Mouse (Mus musculus): ENCODE measurements around the gene Mfsd7a. TPM values are rescaled to one million over a fixed set of nuclear protein-coding genes. Genes with fewer than 3 reads are reported as not detected.

The Mfsd7a gene
- polyA plus RNA-seq, 1 experiment, result 1.1 TPM

DNA sequence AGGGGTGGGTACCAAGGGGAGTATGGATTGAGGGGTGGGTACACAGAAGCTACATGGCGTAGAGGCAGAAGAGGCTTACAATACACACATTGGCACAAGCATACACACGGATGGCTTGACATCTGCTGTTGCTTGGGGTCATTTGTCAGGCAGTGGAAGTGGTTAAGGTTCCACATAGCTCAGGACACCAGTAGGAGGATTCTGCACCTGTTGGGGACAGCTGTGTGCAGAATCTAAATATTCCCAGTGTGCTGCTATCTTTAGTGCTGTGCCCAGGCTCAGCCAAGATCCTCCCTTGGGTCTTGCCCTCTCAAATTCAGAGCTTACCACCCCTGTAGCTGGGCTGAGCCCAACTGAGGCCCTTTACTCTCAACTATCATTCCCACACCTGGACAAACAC is 12.6 kb downstream of the Mfsd7a start:
- H3K27ac ChIP-seq (ENCODE audit: insufficient read depth, low read length), result no peak overlapping the region
- peaks cover 2% of the 10 kb centered on the region; the same call in 1 of the 2 replicates for H3K4me1 ChIP-seq (ENCODE audit: control insufficient read depth, insufficient read depth, low read length)
- H3K4me3 ChIP-seq (ENCODE audit: insufficient read depth, low read length), result no peak overlapping the region
- TF ChIP-seq CTCF (IDR thresholded peaks at IDR 0.05; ENCODE audit: extremely low read depth, insufficient read depth, low read length), result no peak
- no peak for TF ChIP-seq POLR2A (IDR thresholded peaks at IDR 0.05; ENCODE audit: extremely low read depth, insufficient read depth, low read length)

DNA sequence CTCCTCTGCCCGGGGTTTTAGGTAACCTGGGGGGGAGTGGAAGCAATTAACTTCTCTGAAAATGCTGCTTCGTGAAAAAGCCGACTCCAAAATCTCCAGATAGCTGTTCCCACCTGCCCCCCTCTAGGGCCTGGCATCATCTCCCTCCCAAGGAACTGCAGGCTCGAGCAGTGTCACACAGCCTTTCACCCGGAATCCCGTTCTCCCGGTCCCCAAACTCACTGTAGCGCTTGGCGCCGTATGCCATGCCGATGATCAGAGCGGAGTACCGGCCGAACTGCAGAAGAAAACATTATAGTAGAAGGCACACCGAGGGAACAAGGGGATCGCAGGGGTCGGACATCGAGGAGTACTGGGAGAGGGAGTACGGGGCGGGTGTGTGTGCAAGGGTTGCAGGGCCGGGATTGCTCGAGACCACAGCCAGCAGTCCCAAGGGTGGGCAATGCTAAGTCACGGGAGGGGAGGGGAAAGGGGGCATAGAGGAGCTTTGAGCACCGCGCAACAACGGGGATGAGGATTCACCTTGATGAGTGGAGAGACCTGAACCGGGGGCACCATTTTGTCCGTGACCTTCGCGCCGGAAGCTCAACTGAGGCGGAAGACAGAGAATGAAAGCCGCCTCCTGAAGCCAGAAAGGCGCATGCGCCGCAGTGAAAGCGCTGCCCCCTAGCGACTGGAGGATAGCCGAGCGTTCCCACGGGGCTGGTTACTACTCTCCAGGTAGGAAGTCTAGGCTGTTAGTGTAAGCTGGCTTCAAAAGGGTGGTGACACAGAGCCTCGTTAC is 14.7 kb downstream of the Mfsd7a start, which contains the start of gene Atp5k:
TSS of gene Atp5k (minus strand) at position 645 of the 784 bp plus-strand sequence.
- TF ChIP-seq POLR2A (IDR thresholded peaks at IDR 0.05; ENCODE audit: extremely low read depth, insufficient read depth, low read length) (peak; percentile 85), CTCF (IDR thresholded peaks at IDR 0.05; ENCODE audit: extremely low read depth, insufficient read depth, low read length) (peak; percentile 74)
- H3K4me1 ChIP-seq (ENCODE audit: control insufficient read depth, insufficient read depth, low read length), result peaks cover 2% of the 10 kb centered on the region; the same call in 1 of the 2 replicates
- H3K4me3 ChIP-seq (ENCODE audit: insufficient read depth, low read length), result peak within 1 kb of the TSS; percentile 94
- H3K27ac ChIP-seq (ENCODE audit: insufficient read depth, low read length), result peak within 1 kb of the TSS; percentile 7; the same call in 1 of the 2 replicates

GRCm38 (mm10) chr5:108431196-108431595 is 17.5 kb downstream of the Mfsd7a start:
- no peak for TF ChIP-seq CTCF (IDR thresholded peaks at IDR 0.05; ENCODE audit: extremely low read depth, insufficient read depth, low read length)
- TF ChIP-seq POLR2A (IDR thresholded peaks at IDR 0.05; ENCODE audit: extremely low read depth, insufficient read depth, low read length), result 0 out of 2 replicates have a peak, but pooled peaks have one; percentile 32
- Histone ChIP-seq H3K4me1 (ENCODE audit: control insufficient read depth, insufficient read depth, low read length) (peaks cover 2% of the 10 kb centered on the region; the same call in 1 of the 2 replicates), H3K27ac (ENCODE audit: insufficient read depth, low read length) (no peak overlapping the region), H3K4me3 (ENCODE audit: insufficient read depth, low read length) (no peak overlapping the region)

DNA sequence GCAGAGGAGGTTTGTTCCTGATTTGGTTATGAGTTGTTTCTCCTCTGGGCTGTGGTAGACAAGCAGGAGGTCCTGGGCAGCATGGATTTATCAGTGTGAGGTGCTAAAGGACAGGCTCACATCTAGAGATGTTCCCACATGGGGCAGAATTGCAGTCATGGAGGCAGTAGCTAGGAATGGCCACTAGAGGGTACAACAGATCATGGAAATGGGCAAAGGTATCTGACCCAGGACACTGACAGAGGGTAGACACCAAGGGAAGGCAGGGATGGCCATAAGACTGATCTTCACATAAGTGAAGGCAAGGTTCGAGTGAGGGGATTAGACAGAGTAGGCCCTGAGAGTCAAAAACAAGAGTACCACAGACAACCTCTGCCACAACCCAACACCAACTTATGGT is 21.5 kb downstream of the Mfsd7a start:
- Histone ChIP-seq H3K4me3 (ENCODE audit: insufficient read depth, low read length) (no peak overlapping the region), H3K27ac (ENCODE audit: insufficient read depth, low read length) (no peak overlapping the region), H3K4me1 (ENCODE audit: control insufficient read depth, insufficient read depth, low read length) (no peaks in the 10 kb centered on the region)
- peak; percentile 92 for TF ChIP-seq CTCF (IDR thresholded peaks at IDR 0.05; ENCODE audit: extremely low read depth, insufficient read depth, low read length)
- no peak for TF ChIP-seq POLR2A (IDR thresholded peaks at IDR 0.05; ENCODE audit: extremely low read depth, insufficient read depth, low read length)

GRCm38 (mm10) chr5:108423427-108423826 is 25.3 kb downstream of the Mfsd7a start:
- no peak overlapping the region for H3K4me3 ChIP-seq (ENCODE audit: insufficient read depth, low read length)
- TF ChIP-seq CTCF (IDR thresholded peaks at IDR 0.05; ENCODE audit: extremely low read depth, insufficient read depth, low read length), result no peak
- no peak for TF ChIP-seq POLR2A (IDR thresholded peaks at IDR 0.05; ENCODE audit: extremely low read depth, insufficient read depth, low read length)
- H3K4me1 ChIP-seq (ENCODE audit: control insufficient read depth, insufficient read depth, low read length), result no peaks in the 10 kb centered on the region
- H3K27ac ChIP-seq (ENCODE audit: insufficient read depth, low read length), result no peak overlapping the region

- Histone ChIP-seq H3K27ac (ENCODE audit: insufficient read depth, low read length) (no peak overlapping the region), H3K4me1 (ENCODE audit: control insufficient read depth, insufficient read depth, low read length) (no peaks in the 10 kb centered on the region), H3K4me3 (ENCODE audit: insufficient read depth, low read length) (no peak overlapping the region)
- TF ChIP-seq POLR2A (IDR thresholded peaks at IDR 0.05; ENCODE audit: extremely low read depth, insufficient read depth, low read length), result no peak
Observed at GRCm38 (mm10) chr5:108422741-108423140, 25.9 kb downstream of the Mfsd7a start.

- no peak for TF ChIP-seq CTCF (IDR thresholded peaks at IDR 0.05; ENCODE audit: extremely low read depth, insufficient read depth, low read length)
Observed at GRCm38 (mm10) chr5:108414711-108415110, 34.0 kb downstream of the Mfsd7a start.

DNA sequence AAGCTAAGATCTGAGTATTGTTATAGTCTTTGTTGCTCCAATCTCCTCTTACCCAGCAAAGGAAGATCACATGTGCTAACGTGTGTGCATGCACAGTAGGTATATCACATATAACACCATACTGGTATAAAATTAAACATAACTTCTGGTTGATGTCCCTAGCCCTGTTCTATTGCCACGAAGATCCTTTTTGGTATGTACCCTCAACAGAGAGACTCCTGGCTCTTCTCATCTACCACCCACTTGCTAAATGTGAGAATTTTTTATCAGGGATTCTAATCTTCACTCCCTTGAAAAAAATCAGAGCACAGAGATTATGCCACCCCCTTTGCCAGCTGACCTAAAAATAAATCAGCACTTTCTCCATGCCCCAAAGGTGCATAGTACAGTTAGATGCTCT is 41.7 kb downstream of the Mfsd7a start:
- no peak overlapping the region for H3K27ac ChIP-seq (ENCODE audit: insufficient read depth, low read length)
- H3K4me1 ChIP-seq (ENCODE audit: control insufficient read depth, insufficient read depth, low read length), result no peaks in the 10 kb centered on the region; the same call in 1 of the 2 replicates
- TF ChIP-seq CTCF (IDR thresholded peaks at IDR 0.05; ENCODE audit: extremely low read depth, insufficient read depth, low read length) (no peak), POLR2A (IDR thresholded peaks at IDR 0.05; ENCODE audit: extremely low read depth, insufficient read depth, low read length) (no peak)
- no peak overlapping the region for H3K4me3 ChIP-seq (ENCODE audit: insufficient read depth, low read length)

More at GRCm38 (mm10) chr5:108414711-108415110, 34.0 kb downstream of the Mfsd7a start:
- no peak overlapping the region for H3K27ac ChIP-seq (ENCODE audit: insufficient read depth, low read length)
- H3K4me1 ChIP-seq (ENCODE audit: control insufficient read depth, insufficient read depth, low read length), result no peaks in the 10 kb centered on the region
- no peak overlapping the region for H3K4me3 ChIP-seq (ENCODE audit: insufficient read depth, low read length)

DNA sequence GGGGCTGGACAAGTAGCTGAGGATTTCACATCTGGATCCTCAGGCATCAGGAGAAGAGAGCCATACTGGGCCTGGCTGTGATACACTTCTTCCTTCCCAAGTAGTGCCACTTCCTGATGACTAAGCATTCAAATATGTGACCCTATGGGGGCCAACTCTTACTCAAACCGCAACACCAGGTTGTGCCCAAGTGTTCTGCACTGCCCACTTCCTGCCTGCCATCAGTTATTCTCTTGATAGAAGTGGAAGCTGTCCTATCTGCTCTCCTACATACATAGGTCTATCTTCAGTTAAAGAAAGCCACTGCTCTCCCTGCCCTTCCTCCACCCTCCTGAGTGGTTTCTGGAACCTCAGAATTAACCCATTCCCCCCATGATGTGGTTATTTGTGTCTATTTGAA is 43.2 kb downstream of the Mfsd7a start:
- H3K4me1 ChIP-seq (ENCODE audit: control insufficient read depth, insufficient read depth, low read length), result no peaks in the 10 kb centered on the region; the same call in 1 of the 2 replicates
- H3K27ac ChIP-seq (ENCODE audit: insufficient read depth, low read length), result no peak overlapping the region
- no peak for TF ChIP-seq POLR2A (IDR thresholded peaks at IDR 0.05; ENCODE audit: extremely low read depth, insufficient read depth, low read length)
- no peak for TF ChIP-seq CTCF (IDR thresholded peaks at IDR 0.05; ENCODE audit: extremely low read depth, insufficient read depth, low read length)
- no peak overlapping the region for H3K4me3 ChIP-seq (ENCODE audit: insufficient read depth, low read length)

DNA sequence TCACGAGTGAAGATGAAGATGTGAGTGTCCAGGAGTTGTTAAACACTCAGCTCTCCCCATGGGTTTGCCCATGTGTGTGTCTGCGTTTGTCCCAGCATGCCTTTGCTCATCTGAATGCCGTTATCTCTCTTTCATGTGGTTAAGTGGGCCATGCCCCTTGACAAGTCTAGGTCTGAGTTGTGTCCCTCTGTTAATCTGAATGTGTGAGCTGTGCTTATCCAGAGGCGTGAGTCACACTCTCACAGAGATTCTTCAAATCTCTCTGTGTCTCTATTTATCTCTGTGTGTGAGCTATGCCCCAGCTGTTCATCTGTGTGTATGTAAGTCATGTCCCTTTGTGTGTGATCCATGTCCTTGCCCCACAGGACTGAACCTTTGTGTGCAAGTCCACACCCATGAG is 45.2 kb downstream of the Mfsd7a start:
- Histone ChIP-seq H3K4me3 (ENCODE audit: insufficient read depth, low read length) (no peak overlapping the region), H3K4me1 (ENCODE audit: control insufficient read depth, insufficient read depth, low read length) (no peaks in the 10 kb centered on the region; the same call in 1 of the 2 replicates), H3K27ac (ENCODE audit: insufficient read depth, low read length) (no peak overlapping the region)
- TF ChIP-seq POLR2A (IDR thresholded peaks at IDR 0.05; ENCODE audit: extremely low read depth, insufficient read depth, low read length), result no peak
- no peak for TF ChIP-seq CTCF (IDR thresholded peaks at IDR 0.05; ENCODE audit: extremely low read depth, insufficient read depth, low read length)

Other genes with a start within 250 kb of the Mfsd7a start
- gene Dr1, start 180.0 kb downstream of the Mfsd7a start, polyA plus RNA-seq (2012; rRNA removed), result 24.7 and 25.2 TPM in 2 replicates
- 8.3 and 8.7 TPM in 2 replicates for gene Pigg, start 136.3 kb downstream of the Mfsd7a start, polyA plus RNA-seq (2012; rRNA removed)
- gene Gm42517, start 81.0 kb downstream of the Mfsd7a start, polyA plus RNA-seq (2012; rRNA removed), result 57.7 and 58.3 TPM in 2 replicates
- 0.25 and 0.26 TPM in 2 replicates for gene Pde6b, start 60.5 kb downstream of the Mfsd7a start, polyA plus RNA-seq (2012; rRNA removed)
- 323 and 367 TPM in 2 replicates for gene Atp5k, start 14.4 kb downstream of the Mfsd7a start, polyA plus RNA-seq (2012; rRNA removed)
- gene Pcgf3, start 12.3 kb upstream of the Mfsd7a start, polyA plus RNA-seq (2012; rRNA removed), result 17.1 and 18.0 TPM in 2 replicates
- 339 and 354 TPM in 2 replicates for gene Cplx1, start 101.1 kb upstream of the Mfsd7a start, polyA plus RNA-seq (2012; rRNA removed)
- gene Gak, start 180.9 kb upstream of the Mfsd7a start, polyA plus RNA-seq (2012; rRNA removed), result 84.9 and 86.8 TPM in 2 replicates
- 62.8 and 67.4 TPM in 2 replicates for gene Tmem175, start 180.9 kb upstream of the Mfsd7a start, polyA plus RNA-seq (2012; rRNA removed)
- gene Idua, start 211.4 kb upstream of the Mfsd7a start, polyA plus RNA-seq (2012; rRNA removed), result 24.0 and 29.1 TPM in 2 replicates
- 54.6 and 58.7 TPM in 2 replicates for gene Dgkq, start 220.8 kb upstream of the Mfsd7a start, polyA plus RNA-seq (2012; rRNA removed)
- gene Slc26a1, start 226.7 kb upstream of the Mfsd7a start, polyA plus RNA-seq (2012; rRNA removed), result 1.2 and 1.4 TPM in 2 replicates
- gene Fgfrl1, start 243.5 kb upstream of the Mfsd7a start, polyA plus RNA-seq (2012; rRNA removed), result 35.3 and 35.7 TPM in 2 replicates